Mouse (Mus musculus): ENCODE data around the gene Smarce1. TPM values are rescaled to one million over a fixed set of nuclear protein-coding genes. Genes with fewer than 3 reads are reported as not detected.

The Smarce1 gene
- polyA plus RNA-seq, 1 experiment, result 93.5 TPM

DNA sequence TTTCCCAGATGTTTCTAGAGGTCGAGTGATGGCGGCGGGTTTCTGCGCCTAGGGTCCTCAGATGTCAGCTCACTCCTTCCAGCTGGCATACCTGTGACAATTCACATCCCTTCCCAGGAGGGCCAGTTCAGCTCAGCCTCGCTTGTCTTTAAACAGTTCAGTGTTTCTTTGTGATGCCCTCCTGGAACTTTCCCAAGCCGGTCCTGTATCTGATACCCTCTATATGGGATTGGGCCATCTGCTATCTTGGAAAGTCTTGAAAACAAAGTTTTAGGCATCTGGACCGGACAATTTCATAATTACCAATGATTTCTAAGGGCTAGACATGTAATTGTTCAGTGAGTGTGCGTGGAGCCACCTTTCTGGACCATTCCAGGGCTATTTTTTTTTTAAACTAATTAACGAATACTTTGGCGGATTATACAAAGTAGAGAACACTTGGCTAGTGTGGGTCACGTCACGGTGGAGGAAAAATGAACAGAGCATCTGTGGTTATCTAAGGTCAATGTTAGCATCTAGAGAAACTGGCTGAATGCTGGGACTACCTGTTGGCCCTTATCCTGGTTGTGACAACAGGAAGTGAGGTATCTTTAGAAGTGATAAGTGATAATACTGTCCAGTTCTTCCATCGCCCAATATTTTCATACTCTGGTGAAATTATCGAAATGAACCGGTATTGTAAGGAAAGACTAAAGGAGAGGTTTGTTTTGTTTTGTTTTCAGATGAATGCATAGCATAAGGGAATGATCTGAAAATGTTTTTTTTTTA, 416 bp upstream of the Smarce1 start:
- no peak for DNase-seq (ENCODE audit: extremely low spot score in 1 of 2, low spot score in 1 of 2)

DNA sequence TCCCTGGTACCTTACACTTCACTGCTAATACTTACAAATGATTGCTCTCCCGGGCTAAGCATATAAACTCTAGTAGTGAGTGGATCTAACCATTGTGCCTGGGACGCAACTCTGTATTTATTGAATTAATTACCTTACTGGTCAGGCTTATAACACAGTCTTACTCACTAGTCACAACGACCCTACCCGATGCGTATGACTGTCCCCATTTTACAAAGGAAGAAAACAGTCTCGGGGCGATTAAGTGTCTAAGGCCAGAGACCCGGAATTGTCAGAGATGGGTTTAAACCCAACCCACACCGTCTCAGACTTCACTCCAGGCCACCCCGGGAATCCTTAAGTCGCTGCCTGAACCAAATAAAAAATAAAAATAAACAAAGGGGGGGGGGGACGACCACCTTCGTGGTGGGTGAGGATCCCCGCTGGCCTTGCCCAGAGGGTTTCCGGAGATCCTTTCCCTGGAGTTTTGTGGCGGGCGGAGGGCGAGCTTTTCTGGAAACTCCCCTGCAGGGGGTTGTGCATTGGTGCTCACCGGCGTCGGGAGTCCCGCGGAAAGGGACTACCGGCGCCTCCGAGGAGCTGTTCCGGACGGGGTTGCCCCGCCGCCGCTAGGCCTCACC, 1.1 kb downstream of the Smarce1 start:
- DNase-seq (ENCODE audit: extremely low spot score in 1 of 2, low spot score in 1 of 2), result no peak

DNA sequence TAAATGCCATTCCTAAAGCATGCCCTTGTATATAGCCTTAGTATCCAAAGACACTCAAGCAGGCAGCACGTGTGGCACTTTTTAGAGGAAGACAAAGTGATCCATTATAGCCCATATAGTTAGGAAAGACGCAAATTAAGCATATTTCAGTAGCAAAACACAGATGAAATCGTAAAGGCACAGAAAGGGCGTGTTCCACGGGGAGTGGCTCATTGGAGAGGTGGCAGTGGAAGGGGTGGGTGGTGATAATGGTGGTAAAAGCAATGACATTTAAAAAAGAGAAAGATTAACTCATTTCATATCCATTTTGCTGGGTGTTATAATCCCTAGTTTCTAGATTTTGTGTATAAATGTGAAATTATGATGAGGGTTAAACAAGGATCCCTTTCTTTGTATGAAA, 4.5 kb downstream of the Smarce1 start:
- DNase-seq (ENCODE audit: extremely low spot score in 1 of 2, low spot score in 1 of 2), result no peak

DNA sequence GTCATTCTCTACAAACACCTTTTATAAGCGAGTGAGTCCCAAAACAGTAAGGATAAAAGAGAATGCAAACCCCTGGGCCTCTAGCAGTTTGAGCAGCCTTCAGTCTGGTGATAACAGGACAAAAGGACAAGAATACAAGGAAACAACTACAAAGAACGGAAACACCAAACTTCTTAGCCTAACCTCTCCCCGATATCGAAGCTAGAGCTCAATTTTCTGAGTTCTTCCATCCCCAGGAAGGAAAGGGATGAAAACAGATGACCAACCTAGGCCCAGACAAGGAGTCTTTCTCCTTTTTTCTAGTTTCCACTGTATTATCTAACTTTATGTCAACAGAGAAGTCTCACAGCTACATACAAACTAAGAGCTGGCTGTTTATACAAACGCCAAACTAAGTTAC, 7.5 kb downstream of the Smarce1 start:
- no peak for DNase-seq (ENCODE audit: extremely low spot score in 1 of 2, low spot score in 1 of 2)

DNA sequence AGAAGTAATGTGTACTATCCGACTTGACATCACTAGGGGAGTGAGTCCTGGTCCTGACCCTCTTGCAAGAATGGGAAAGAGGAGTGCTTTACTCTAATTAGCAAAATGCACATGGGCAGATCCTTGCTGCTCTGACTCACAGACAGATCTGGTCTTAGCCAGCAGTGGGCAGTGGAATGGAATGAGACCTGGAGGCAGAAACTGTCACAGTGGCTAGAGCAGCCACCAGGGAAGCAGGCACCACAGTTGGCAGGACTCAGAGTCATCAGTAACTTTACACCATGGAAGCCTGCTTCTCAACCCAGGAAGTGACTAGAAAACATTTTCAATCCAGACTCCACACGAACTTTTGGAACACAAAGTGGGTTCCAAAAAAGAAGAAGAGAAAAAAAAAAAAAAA, 9.0 kb downstream of the Smarce1 start:
- DNase-seq (ENCODE audit: extremely low spot score in 1 of 2, low spot score in 1 of 2), result no peak

DNA sequence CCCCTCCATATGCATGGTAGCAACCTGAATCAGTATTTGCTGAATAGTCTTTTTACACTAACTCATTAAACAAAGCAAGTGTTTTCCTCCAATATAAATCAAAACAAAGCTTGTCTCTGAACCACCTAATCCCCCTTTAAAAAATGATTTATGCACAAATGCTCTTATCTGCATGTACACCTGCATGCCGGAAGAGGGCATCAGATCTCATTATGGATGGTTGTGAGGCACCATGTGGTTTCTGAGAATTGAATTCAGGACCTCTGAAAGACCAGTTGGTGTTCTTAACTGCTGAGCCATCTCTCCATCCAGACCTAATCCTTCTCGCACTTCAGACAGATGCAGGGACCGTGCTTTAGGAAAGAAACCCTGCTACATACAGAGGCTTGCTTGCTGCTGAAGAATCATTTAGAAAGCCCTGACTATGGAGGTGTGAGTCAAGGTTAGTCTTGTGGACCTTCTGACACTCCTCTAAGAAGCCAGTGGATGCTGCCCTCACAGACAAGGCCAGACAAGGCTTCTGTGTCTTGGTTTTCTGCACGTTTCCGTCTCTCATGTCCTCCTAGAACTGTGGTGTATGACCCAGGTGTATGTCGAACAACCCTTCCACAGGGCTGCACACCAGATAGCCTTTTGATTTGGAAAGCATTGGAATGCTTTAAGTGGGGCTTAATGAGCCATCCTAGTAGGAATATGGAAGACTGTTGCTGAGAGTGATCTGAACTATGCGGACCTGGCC, 13.4 kb downstream of the Smarce1 start:
- DNase-seq (ENCODE audit: extremely low spot score in 1 of 2, low spot score in 1 of 2), result no peak

DNA sequence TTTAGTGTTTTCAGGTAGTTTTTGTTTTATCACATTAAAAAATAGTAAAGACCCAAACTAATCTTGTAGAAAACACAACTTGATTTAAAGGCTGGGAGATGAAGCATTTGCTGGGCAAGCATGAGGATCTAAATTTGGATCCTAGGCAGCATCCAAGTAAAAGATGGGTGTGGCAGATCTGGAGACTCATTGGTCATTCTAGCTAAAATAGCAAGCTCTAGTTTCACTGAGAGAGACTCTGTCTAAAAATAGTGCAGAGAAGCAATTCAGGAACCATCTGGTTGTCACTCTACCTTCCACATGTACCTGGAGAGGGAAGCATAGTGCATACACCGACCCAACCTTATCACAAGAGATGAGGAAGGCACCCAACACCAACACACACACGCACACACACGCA, 14.6 kb downstream of the Smarce1 start:
- peak in 1 of 2 experiments; percentile 37 for DNase-seq (ENCODE audit: extremely low spot score in 1 of 2, low spot score in 1 of 2)

DNA sequence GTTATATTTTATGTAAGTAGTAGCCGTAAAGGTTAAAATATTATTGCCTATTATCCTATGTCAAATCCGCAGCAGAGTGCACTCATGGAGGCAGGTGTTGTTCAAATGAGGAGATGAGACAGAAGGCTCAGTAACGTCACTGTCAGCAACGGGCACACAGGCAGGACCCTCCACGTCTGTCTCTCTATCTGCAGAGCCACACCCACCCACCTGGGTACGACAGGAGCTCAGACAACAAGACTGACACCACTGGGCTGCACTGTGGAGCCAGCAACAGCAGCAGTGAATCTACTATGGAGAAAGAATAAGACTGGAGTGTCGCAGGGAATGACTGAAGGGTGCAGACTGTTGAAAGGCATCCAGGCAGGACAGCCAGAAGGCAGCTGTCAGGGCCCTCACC, 18.1 kb downstream of the Smarce1 start:
- no peak for DNase-seq (ENCODE audit: extremely low spot score in 1 of 2, low spot score in 1 of 2)

DNA sequence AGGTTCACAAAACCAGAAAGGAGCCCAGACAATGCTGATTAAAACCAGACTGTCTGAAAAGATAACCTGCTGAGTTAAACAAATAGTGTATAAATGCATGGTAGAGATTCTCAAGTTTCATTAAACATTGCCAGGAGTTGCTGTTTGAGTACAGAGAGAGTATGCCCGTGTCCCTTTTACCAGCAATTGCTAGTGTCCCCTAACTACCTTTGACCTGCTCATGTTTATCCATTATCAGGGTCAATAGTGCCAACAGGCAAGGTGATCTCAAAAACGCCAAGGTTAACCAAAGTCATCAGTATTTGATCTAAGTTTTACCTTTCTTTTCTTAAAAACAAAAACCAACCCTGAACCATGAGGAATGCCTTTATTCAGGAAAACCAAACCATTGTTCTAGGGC, 18.9 kb downstream of the Smarce1 start:
- DNase-seq (ENCODE audit: extremely low spot score in 1 of 2, low spot score in 1 of 2), result no peak

DNA sequence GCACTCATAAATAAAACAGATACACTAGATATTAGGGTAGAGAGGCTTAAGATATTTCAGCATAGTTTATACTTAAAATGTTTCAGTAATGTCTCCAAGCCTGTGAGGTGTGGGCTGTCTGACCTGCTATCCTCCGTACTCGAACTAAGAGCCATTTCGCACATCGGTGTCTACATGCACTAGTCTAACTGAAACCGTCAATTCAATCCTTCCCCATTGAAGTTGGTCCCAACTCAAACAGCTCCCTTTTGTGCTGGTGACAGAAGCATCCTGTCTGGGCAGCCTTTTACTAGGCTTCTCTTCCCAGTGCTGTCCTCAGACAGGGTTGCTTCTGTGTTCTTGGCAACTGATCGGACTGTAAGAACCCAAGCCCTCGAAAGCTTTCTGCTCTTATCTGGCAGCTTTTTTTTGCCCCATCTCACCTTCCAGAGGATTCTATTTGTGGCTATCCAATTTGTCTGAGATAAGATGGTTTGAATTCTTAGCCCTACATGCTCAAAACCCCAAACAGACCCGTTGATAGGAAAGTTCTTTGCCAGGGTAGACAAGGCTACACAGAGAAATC, 22.6 kb downstream of the Smarce1 start:
- no peak for DNase-seq (ENCODE audit: extremely low spot score in 1 of 2, low spot score in 1 of 2)

DNA sequence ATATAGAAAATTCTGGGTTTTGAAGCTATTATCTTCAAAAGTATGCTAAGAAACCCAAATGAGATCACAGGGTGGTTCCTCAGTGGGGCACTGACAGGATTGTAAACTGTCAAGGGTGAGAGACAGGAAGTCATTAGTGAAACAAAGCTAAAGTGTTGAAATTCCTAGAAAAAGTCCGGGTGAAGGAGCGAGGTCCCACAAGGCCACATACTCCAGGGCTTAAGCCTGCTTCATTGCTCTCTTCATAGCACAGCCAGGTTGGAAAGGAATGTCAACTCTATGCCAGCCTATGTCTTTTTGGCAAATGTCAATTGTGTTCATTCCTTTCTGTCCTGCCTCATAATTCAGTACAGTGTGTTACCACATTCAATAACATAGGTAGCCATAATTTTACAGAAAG, 23.4 kb downstream of the Smarce1 start:
- no peak for DNase-seq (ENCODE audit: extremely low spot score in 1 of 2, low spot score in 1 of 2)

DNA sequence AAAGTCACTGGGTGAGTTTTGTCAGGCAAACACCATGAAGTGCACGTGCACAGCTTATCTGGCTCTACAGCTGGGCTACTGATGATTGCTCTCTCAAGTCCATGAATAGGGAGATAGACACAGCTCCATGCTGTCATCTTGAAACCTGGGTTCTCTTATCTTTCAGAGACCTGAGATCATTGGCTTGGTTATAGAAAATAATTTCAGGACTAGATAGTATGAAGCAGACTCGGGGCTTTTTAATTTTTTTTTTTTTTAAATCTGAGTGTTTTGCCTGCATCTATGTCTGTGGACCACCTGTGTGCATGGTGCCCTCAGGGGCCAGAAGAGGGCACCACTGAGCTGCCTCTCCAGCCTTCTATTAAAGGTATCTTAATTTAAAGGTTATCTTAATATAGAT, 23.9 kb downstream of the Smarce1 start:
- peak in 1 of 2 experiments; percentile 34 for DNase-seq (ENCODE audit: extremely low spot score in 1 of 2, low spot score in 1 of 2)

DNA sequence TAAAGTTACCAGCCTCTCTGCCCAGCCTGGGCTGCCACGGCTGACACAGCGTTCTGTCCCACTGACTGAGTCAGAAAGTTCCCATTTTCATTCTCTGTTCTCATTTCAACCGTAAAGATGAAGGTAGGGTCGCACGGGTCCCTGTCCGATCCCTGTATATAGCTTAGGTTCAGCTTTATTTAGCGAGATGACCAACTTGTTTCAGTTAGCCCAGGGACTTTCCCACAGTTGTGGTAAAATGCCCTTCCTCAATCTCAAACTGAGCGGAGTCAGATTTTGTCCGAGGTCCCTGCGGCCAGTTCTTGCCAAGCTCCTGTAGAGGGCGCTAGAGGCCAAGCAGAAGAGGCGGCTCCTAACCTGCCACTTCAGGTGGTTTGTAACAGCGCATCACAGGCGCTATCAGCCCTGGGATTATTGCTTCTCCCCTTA, 41.6 kb downstream of the Smarce1 start:
- DNase-seq (ENCODE audit: extremely low spot score in 1 of 2, low spot score in 1 of 2), result peak in 1 of 2 experiments; percentile 71

DNA sequence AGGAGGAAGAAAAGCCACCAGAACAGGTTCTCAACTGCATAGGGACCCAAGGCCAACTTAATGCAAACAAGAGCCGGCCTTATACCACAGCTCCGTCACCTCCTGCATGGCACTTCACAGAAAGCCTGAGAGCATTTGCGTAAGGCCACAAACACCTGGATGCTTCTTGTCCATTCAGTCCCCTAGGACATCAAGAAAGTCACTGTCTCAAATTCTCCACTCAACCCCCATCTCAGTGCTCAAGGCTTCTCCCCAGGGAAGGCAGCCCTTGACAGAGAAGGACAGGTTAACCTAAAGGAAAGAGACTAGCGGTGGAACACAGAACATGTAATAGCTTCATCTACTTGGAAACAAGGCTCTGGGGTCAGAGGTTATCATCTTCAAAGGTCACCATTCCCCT, 43.5 kb downstream of the Smarce1 start:
- no peak for DNase-seq (ENCODE audit: extremely low spot score in 1 of 2, low spot score in 1 of 2)

DNA sequence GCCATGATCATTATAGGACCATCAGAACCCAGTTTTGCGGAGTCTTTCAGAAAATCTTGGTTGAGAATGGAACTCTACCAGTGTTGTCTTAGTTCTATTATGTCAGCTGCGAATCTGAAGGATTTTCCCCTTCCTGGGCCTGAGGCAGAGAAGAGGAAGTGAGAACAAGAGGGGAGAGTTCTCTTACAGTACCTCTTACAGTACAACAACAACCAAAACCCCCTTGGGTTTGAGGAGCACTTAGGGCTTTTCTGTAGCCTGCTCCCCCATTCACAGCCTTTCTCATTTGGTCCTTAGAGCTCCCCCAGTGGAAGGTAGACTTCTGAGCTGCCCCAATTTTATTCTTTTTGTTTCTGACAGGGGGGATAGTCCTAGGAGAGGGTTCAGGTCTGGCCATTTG, 44.0 kb downstream of the Smarce1 start:
- no peak for DNase-seq (ENCODE audit: extremely low spot score in 1 of 2, low spot score in 1 of 2)

DNA sequence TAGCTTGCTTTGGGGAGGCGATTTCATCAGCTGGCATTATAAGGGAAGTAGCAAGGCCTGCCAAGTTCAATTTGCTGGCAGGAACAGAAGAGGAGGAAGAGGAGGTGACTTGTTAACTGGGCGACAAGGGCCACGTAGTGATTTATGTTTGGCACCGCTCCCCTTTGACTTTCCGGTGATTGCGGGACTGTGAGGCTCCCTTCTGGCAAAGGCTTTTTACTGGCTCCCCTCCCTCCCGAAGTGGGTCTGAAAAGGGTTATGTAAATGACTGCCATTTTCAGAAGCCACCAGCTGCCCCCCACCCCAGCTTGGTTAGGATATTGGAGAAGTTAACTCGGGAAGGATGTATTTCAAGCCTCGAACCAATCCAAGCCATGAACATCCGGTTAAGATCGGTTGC, 48.2 kb downstream of the Smarce1 start:
- DNase-seq (ENCODE audit: extremely low spot score in 1 of 2, low spot score in 1 of 2), result peak in 1 of 2 experiments; percentile 31

DNA sequence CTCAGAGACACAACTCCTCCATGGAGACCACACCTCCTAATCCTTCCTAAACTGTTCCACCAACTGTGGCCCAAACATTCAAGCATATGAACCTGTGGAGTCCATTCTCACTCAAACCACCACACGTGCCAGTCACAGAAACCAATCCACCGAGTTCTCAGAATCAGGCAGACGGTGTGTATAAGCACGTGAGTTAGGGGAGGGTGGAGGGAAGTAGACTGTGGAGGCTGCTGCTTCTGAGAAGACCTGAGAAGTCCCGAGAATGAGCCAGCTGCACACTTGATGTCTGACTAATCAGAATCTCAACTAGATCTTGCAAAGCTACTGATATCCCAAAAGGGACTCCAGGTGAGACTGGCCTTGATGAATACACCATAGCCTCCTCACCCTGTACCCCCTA, 50.7 kb downstream of the Smarce1 start:
- DNase-seq (ENCODE audit: extremely low spot score in 1 of 2, low spot score in 1 of 2), result no peak

DNA sequence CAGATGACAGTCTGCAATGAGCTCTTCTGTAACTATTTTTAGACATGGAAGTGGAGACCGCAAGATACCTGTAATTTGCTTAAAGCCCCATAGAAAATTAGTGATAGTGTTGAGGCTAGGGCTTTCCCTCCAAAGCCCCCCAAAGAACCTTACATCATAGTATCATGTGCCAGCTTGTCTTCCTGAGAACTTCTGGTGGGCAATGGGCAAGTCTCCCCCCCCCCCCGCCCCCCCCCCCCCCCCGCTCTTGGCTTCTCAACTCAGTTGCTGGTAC, 53.0 kb downstream of the Smarce1 start:
- no peak for DNase-seq (ENCODE audit: extremely low spot score in 1 of 2, low spot score in 1 of 2)

DNA sequence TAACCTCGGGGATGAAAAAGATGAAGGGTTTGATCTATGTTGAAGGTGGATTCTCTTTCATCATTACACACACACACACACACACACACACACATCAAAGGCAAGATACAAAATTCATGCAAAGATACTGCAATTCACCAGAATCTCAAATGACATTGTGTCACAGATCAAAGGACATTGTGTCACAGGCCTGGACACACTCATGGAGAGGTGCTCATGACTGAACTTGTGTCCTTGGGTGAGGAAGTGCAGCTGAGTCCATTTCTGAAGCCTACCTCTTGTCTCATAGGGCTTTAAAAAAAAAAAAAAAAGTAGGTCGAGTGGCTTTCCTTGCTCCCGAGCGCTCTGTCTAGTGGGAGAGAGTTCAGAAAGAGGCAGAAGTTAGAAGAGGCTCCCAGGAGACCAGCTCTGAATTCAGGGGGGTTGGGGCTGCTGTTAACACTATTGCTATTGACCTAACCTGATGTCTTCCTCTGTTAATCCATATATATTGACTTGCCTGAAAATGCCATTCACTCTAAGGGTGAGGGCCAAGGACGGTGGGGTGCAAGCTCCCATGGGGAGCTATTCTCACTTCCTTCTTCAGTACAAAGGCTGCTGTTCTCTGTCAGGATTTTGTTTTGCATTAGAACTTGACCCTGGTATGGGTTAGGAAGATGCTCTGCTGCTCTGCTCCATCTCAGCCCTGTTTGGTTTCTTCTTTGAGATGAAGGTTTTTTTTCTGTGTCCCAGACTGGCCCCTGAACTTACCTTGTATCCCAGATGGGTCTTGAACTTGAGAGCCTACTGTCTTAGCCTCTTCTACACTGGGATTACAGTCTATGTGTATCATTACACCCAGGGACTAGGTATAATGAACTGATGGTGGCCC, 53.5 kb downstream of the Smarce1 start:
- no peak for DNase-seq (ENCODE audit: extremely low spot score in 1 of 2, low spot score in 1 of 2)

DNA sequence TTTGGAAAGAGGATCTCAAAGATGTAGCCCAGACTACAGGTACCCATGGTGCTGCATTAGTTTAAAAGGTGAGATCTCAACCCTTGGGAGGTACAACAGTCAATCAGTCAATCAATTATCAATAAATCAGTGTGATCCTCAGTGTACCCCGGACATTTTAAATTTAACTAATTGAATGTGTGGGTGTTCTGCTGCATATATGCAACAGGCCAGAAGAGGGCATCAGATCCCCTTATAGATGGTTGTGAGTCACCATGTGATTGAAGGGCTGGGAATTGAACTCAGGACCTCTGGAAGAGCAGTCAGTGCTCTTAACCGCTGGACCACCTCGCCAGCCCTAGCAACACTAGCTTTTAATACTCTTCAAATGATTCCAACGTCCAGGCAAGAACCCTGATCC, 58.8 kb downstream of the Smarce1 start:
- no peak for DNase-seq (ENCODE audit: extremely low spot score in 1 of 2, low spot score in 1 of 2)

DNA sequence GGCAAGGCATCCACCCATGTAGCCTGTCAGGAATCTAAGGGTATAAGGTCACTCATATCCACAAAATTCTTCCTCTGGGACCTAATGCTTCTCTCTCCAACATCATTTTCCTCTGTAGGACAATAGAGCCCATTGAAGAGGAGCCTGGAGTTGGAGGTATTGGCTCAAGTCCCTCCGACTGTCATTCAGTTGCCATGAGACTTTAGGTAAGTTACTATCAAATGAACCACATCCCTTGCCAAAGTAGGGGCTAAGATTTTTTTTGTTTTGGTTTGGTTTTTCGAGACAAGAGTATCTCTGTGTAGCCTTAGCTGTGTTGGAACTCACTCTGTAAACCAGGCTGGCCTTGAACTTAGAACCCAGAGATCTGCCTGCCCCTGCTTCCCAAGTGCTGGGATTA, 59.4 kb downstream of the Smarce1 start:
- no peak for DNase-seq (ENCODE audit: extremely low spot score in 1 of 2, low spot score in 1 of 2)

Data from frontal cortex, adult 2 months (tissue).